Mouse (Mus musculus) embryo, embryonic 10 days (tissue): Measurements from ENCODE around the gene Trabd2b.

Source experiments
- DNase-seq: peaks from one replicate; pipeline ENCODE4 v3.0.0-alpha.2; 2015; ENCODE audit warnings: low spot score

The Trabd2b gene

GRCm38 (mm10) chr4:114647689-114648088 lies 241.2 kb downstream of the Trabd2b start:
- peak; percentile 83 for DNase-seq

- DNase-seq = peak; percentile 82
Measured at GRCm38 (mm10) chr4:114648532-114649074, 242.1 kb downstream of the Trabd2b start.

- no peak for DNase-seq
Measured at GRCm38 (mm10) chr4:114650551-114650950, 244.0 kb downstream of the Trabd2b start.

- DNase-seq = peak; percentile 89
Measured at GRCm38 (mm10) chr4:114651007-114651406, 244.5 kb downstream of the Trabd2b start.

GRCm38 (mm10) chr4:114651606-114652005 lies 245.1 kb downstream of the Trabd2b start:
- no peak for DNase-seq

- DNase-seq = no peak
Measured at GRCm38 (mm10) chr4:114652400-114652799, 245.9 kb downstream of the Trabd2b start.

- DNase-seq = no peak
Measured at GRCm38 (mm10) chr4:114657933-114658332, 251.4 kb downstream of the Trabd2b start.

- no peak for DNase-seq
Measured at GRCm38 (mm10) chr4:114659876-114660275, 253.4 kb downstream of the Trabd2b start.

GRCm38 (mm10) chr4:114664063-114665036 lies 257.8 kb downstream of the Trabd2b start:
- DNase-seq = no peak
